Mouse (Mus musculus): ENCODE data around the gene Pax5. TPM values are rescaled to one million over a fixed set of nuclear protein-coding genes. Genes with fewer than 3 reads are reported as not detected.

Pax5 gene
- polyA plus RNA-seq, 1 experiment from 2014 or later, result 0.34 TPM

DNA sequence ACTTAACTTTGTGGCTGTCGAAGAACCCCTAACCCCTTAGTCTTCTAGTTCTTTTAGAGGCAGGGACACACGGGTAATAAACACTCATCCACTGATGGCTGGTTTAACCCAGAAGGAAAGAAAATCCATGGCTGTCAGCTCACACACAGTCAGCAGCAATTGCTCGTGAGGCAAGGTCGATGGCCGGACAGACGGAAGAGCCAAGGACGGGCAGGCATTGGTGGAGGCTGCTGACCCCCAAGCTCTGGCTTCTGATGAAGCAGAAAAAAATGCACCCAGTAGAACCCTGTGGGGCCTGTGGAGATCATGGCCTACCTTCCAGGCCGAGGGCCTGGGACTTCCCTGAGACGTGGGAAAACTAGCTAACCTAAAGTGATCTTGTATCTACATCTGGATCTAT, 227.4 kb downstream of the Pax5 start:
- 0 out of 2 replicates have a peak, but pooled peaks cover 5% of the 10 kb centered on the region for H3K9me3 ChIP-seq (replicated peaks; ENCODE audit: control insufficient read depth, low read length)
- no peak overlapping the region for H3K27ac ChIP-seq (ENCODE audit: low read length)
- no peaks in the 10 kb centered on the region for H3K36me3 ChIP-seq (ENCODE audit: control insufficient read depth, insufficient read depth)
- no peak overlapping the region for H3K9ac ChIP-seq (ENCODE audit: low read length)
- H3K4me2 ChIP-seq (ENCODE audit: low read depth, low read length), result no peak overlapping the region
- 79% methylated on average over 9 of the region's 9 CpGs for WGBS
- H3K4me3 ChIP-seq (ENCODE audit: low read length), result no peak overlapping the region
- no peak for ATAC-seq (replicated peaks; ENCODE audit: extremely low read depth, insufficient read depth, low FRiP score)
- no peaks in the 10 kb centered on the region for H3K4me1 ChIP-seq (ENCODE audit: control insufficient read depth, insufficient read depth, low read length)
- no peaks in the 10 kb centered on the region for H3K27me3 ChIP-seq (ENCODE audit: control insufficient read depth, insufficient read depth, low read length)

DNA sequence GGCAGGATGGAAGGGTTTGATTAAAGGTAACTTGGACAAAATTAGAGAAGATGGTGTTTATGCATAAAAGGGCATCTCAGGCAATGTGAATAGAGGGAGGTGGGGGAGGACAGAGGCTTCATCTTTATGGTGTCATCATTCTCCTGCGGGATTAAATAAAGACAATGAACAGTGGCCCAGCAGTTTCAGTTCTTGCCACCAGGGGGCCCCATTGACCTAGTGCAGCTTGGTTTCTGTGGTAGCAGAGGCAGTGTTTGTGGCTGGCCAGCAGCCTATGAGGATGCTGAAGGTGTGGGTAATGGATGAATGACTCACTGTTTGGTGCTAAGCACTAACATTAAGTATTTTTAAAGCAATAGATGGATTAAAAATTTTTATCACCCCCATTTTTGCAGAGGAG, 230.5 kb downstream of the Pax5 start:
- WGBS, result 91% methylated on average over 1 of the region's 1 CpGs
- no peaks in the 10 kb centered on the region for H3K27me3 ChIP-seq (ENCODE audit: control insufficient read depth, insufficient read depth, low read length)
- H3K27ac ChIP-seq (ENCODE audit: low read length), result no peak overlapping the region
- H3K4me2 ChIP-seq (ENCODE audit: low read depth, low read length), result no peak overlapping the region
- H3K4me1 ChIP-seq (ENCODE audit: control insufficient read depth, insufficient read depth, low read length), result no peaks in the 10 kb centered on the region
- no peak for ATAC-seq (replicated peaks; ENCODE audit: extremely low read depth, insufficient read depth, low FRiP score)
- no peaks in the 10 kb centered on the region for H3K36me3 ChIP-seq (ENCODE audit: control insufficient read depth, insufficient read depth)
- no peak overlapping the region for H3K9ac ChIP-seq (ENCODE audit: low read length)
- H3K4me3 ChIP-seq (ENCODE audit: low read length), result no peak overlapping the region
- 0 out of 2 replicates have a peak, but pooled peaks cover 5% of the 10 kb centered on the region for H3K9me3 ChIP-seq (replicated peaks; ENCODE audit: control insufficient read depth, low read length)

Small RNA genes lying within 50 kb of the gene (microRNA-seq; reads per million reads assigned to microRNA genes)
- not detected for gene Mir5120

Other genes with a start within 250 kb of the Pax5 start
- gene Zcchc7, start 45.4 kb upstream of the Pax5 start, polyA plus RNA-seq (2015; fragmentation: Nextera tagmentation; extraction: Ambion mirVana), result 23.5 and 23.7 TPM in 2 replicates